Mouse (Mus musculus) ES-CJ7 (cell line): ENCODE data around the gene Apobec2.

Experiments used
- DNase-seq: peaks from one replicate; pipeline ENCODE4 v3.0.0; 2011; ENCODE audit warnings: low read depth, low spot score

Apobec2 gene

GRCm38 (mm10) chr17:48437421-48437911, 4.7 kb upstream of the Apobec2 start:
- no peak for DNase-seq

GRCm38 (mm10) chr17:48436487-48436886, 3.8 kb upstream of the Apobec2 start:
- DNase-seq, result peak; percentile 45

GRCm38 (mm10) chr17:48434479-48434878, 1.7 kb upstream of the Apobec2 start:
- DNase-seq, result peak; percentile 82

- DNase-seq, result peak; percentile 80
Measured at GRCm38 (mm10) chr17:48433689-48434330, 1.1 kb upstream of the Apobec2 start.

GRCm38 (mm10) chr17:48433006-48433655, 401 bp upstream of the Apobec2 start:
- DNase-seq, result peak; percentile 66

- no peak for DNase-seq
Measured at GRCm38 (mm10) chr17:48431054-48431453, 1.7 kb downstream of the Apobec2 start.

- DNase-seq, result no peak
Measured at GRCm38 (mm10) chr17:48430394-48430793, 2.3 kb downstream of the Apobec2 start.

- DNase-seq, result no peak
Measured at GRCm38 (mm10) chr17:48427852-48428530, 4.7 kb downstream of the Apobec2 start.

GRCm38 (mm10) chr17:48426991-48427750, 5.6 kb downstream of the Apobec2 start:
- peak; percentile 79 for DNase-seq

- DNase-seq, result peak; percentile 31
Measured at GRCm38 (mm10) chr17:48425823-48426612, 6.7 kb downstream of the Apobec2 start.

- no peak for DNase-seq
Measured at GRCm38 (mm10) chr17:48424237-48424636, 8.5 kb downstream of the Apobec2 start.

GRCm38 (mm10) chr17:48419571-48419970, 13.2 kb downstream of the Apobec2 start:
- no peak for DNase-seq

GRCm38 (mm10) chr17:48418781-48419180, 13.9 kb downstream of the Apobec2 start:
- DNase-seq, result no peak

- DNase-seq, result no peak
Measured at GRCm38 (mm10) chr17:48418174-48418573, 14.6 kb downstream of the Apobec2 start.

- DNase-seq, result no peak
Measured at GRCm38 (mm10) chr17:48417521-48417920, 15.2 kb downstream of the Apobec2 start.

GRCm38 (mm10) chr17:48416425-48417195, 16.1 kb downstream of the Apobec2 start:
- DNase-seq, result peak; percentile 93

- DNase-seq, result no peak
Measured at GRCm38 (mm10) chr17:48416011-48416410, 16.7 kb downstream of the Apobec2 start.

GRCm38 (mm10) chr17:48411241-48411640, 21.5 kb downstream of the Apobec2 start:
- DNase-seq, result no peak

GRCm38 (mm10) chr17:48410299-48410785, 22.4 kb downstream of the Apobec2 start:
- peak; percentile 58 for DNase-seq
